Mouse (Mus musculus) small intestine, adult 2 months (tissue): ENCODE results near the gene Cdk5rap2. TPM values are rescaled to one million over a fixed set of nuclear protein-coding genes. Genes with fewer than 3 reads are reported as not detected.

Experiments
- H3K27ac ChIP-seq: fragments of 200-500 bp; 2 replicates; pipeline ENCODE4 v1.5.1; 2012; ENCODE audit warnings: low read depth, low read length, control low read depth, inconsistent platforms; ENCODE audit not compliant: insufficient read depth
- H3K27me3 ChIP-seq: fragments of 200-500 bp; 2 replicates; pipeline ENCODE4 v1.6.1; 2012; ENCODE audit warnings: mild to moderate bottlenecking, moderate library complexity, low read length, inconsistent platforms; ENCODE audit not compliant: control insufficient read depth, insufficient read depth
- H3K36me3 ChIP-seq: fragments of 200-500 bp; 2 replicates; pipeline ENCODE4 v1.6.1; 2012; ENCODE audit warnings: mild to moderate bottlenecking, low read length, control low read depth, inconsistent platforms; ENCODE audit not compliant: control insufficient read depth, insufficient read depth
- H3K4me1 ChIP-seq: fragments of 200-500 bp; 2 replicates; pipeline ENCODE4 v1.6.1; 2012; ENCODE audit warnings: low read length, inconsistent platforms, mixed read lengths; ENCODE audit not compliant: control insufficient read depth, insufficient read depth, insufficient read length
- H3K4me3 ChIP-seq: fragments of 200-500 bp; 2 replicates; pipeline ENCODE4 v1.5.1; 2012; ENCODE audit warnings: low read depth, mild to moderate bottlenecking, control low read depth, inconsistent platforms, low read length, moderate library complexity
- CTCF ChIP-seq: fragments of 200-500 bp; IDR thresholded peaks from 2 replicates; pipeline ENCODE4 v1.5.1; 2012; ENCODE audit warnings: low read depth, mild to moderate bottlenecking, control low read depth, inconsistent platforms, low read length, moderate library complexity, mixed read lengths; ENCODE audit not compliant: insufficient replicate concordance, insufficient read length; ENCODE audit errors: extremely low read depth
- POLR2A ChIP-seq: fragments of 200-500 bp; IDR thresholded peaks from 2 replicates; pipeline ENCODE4 v1.6.1; 2012; ENCODE audit warnings: low read depth, mild to moderate bottlenecking, control low read depth, inconsistent platforms, low read length, moderate library complexity
- WGBS: fragments of 180-500 bp; shearing (Covaris S2); methylation state at CpG from one replicate; pipeline ENCODE4 v1.1.7; 2018; 5-methylcytosine and 5-hydroxymethylcytosine counted together
- polyA plus RNA-seq: library from polyadenylated mRNA; depleted of rRNA; stranded (reverse); fragments of >200 nt; gene quantifications from 2 replicates; pipeline ENCODE4 v1.2.3, GENCODE M21; 2012

The Cdk5rap2 gene
- polyA plus RNA-seq, 1 experiment = 14.4 TPM

- H3K27me3 ChIP-seq = no peaks in the 10 kb centered on the region
- no peaks in the 10 kb centered on the region; the same call in 1 of the 2 replicates for H3K4me1 ChIP-seq
- TF ChIP-seq CTCF (no peak), POLR2A (no peak)
- 30% methylated on average over 9 of the region's 9 CpGs for WGBS
- H3K4me3 ChIP-seq = no peak overlapping the region
- no peaks in the 10 kb centered on the region for H3K36me3 ChIP-seq
- no peak overlapping the region for H3K27ac ChIP-seq
Measured at GRCm38 (mm10) chr4:70409456-70409855, 787 bp downstream of the Cdk5rap2 start.

GRCm38 (mm10) chr4:70402109-70402819, 8.0 kb downstream of the Cdk5rap2 start:
- TF ChIP-seq POLR2A (no peak), CTCF (no peak)
- Histone ChIP-seq H3K27ac (no peak overlapping the region), H3K27me3 (no peaks in the 10 kb centered on the region), H3K36me3 (peaks cover 17% of the 10 kb centered on the region), H3K4me3 (no peak overlapping the region), H3K4me1 (no peaks in the 10 kb centered on the region)
- WGBS = 73% methylated on average over 9 of the region's 9 CpGs

DNA sequence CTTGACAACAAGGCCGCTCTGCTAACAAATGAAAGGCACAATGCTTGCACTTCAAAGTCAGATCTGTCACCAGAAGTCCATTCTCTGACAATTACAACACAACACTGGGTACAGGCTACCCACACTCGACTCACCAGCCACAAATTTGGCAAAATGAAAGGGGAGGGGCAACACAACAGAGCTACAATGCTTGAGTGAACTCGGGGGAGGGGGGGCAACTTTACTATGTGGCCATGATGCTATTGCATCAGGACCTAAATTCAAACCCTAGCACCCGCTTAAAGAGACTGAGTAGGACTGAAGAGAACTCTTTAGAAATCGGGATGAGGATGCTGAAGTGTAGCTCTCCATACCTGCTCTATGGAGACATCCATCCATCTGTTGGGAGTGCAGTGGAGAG, 10.8 kb downstream of the Cdk5rap2 start:
- H3K4me1 ChIP-seq = no peaks in the 10 kb centered on the region
- H3K27me3 ChIP-seq = no peaks in the 10 kb centered on the region
- no peak overlapping the region for H3K4me3 ChIP-seq
- no peak overlapping the region for H3K27ac ChIP-seq
- TF ChIP-seq CTCF (no peak), POLR2A (no peak)
- peaks cover 18% of the 10 kb centered on the region for H3K36me3 ChIP-seq
- WGBS = 87% methylated on average over 5 of the region's 5 CpGs

- WGBS = 94% methylated on average over 2 of the region's 2 CpGs
- H3K36me3 ChIP-seq = peaks cover 18% of the 10 kb centered on the region
- no peak for TF ChIP-seq CTCF
- H3K4me1 ChIP-seq = no peaks in the 10 kb centered on the region
- no peak overlapping the region for H3K27ac ChIP-seq
- no peaks in the 10 kb centered on the region for H3K27me3 ChIP-seq
- no peak overlapping the region for H3K4me3 ChIP-seq
Measured at GRCm38 (mm10) chr4:70399074-70399473, 11.2 kb downstream of the Cdk5rap2 start.

DNA sequence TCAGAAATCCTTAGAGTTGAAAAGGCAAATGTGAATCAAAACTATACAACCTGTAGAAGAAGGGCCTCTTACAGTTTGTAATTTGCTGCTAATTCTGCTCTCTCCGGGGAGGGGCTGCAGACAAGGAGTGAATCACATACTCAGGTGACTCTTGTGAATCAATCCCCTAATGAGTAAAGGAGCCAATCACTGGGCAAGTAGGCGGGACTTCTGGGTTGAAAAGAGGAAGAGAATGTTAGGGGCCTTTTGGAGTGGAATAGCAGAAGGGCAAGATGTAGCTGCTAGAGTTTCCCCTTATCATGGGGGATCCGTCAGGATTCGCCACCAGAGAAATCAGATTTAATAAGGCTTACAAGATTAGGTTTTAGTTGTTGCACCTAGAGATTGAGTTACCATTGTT, 12.2 kb downstream of the Cdk5rap2 start:
- no peak for TF ChIP-seq POLR2A
- 86% methylated on average over 4 of the region's 4 CpGs for WGBS
- H3K27me3 ChIP-seq = no peaks in the 10 kb centered on the region
- no peak overlapping the region for H3K4me3 ChIP-seq
- no peaks in the 10 kb centered on the region for H3K4me1 ChIP-seq
- peaks cover 18% of the 10 kb centered on the region for H3K36me3 ChIP-seq
- no peak overlapping the region for H3K27ac ChIP-seq

DNA sequence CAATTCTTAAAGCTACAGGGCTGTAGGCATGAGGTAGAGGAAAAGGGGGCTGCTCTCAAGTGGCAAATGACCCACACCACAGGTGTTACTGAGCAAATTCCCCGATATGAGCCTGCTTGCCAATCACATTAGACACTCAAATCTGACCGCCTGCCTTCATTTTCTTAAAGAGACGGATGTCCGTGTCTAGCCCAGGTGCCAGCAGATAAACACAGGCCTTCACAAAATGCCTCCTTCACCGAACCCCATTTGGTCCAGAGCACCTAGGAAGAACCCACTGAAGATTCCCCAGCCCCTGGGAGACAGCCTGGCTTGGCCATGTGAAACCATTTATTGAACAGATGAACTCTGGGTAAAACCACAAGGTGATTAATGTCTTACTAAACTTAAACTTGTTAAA, 13.5 kb downstream of the Cdk5rap2 start:
- 91% methylated on average over 5 of the region's 5 CpGs for WGBS
- Histone ChIP-seq H3K4me1 (no peaks in the 10 kb centered on the region), H3K4me3 (no peak overlapping the region), H3K27ac (no peak overlapping the region), H3K36me3 (peaks cover 10% of the 10 kb centered on the region; the same call in 1 of the 2 replicates), H3K27me3 (no peaks in the 10 kb centered on the region)
- TF ChIP-seq CTCF (no peak), POLR2A (no peak)

GRCm38 (mm10) chr4:70394736-70395135, 15.5 kb downstream of the Cdk5rap2 start:
- H3K27ac ChIP-seq = no peak overlapping the region
- 89% methylated on average over 2 of the region's 2 CpGs for WGBS
- no peak for TF ChIP-seq CTCF
- no peak for TF ChIP-seq POLR2A
- no peak overlapping the region for H3K4me3 ChIP-seq
- H3K36me3 ChIP-seq = 0 out of 2 replicates have a peak, but pooled peaks cover 2% of the 10 kb centered on the region
- H3K4me1 ChIP-seq = no peaks in the 10 kb centered on the region
- no peaks in the 10 kb centered on the region for H3K27me3 ChIP-seq

DNA sequence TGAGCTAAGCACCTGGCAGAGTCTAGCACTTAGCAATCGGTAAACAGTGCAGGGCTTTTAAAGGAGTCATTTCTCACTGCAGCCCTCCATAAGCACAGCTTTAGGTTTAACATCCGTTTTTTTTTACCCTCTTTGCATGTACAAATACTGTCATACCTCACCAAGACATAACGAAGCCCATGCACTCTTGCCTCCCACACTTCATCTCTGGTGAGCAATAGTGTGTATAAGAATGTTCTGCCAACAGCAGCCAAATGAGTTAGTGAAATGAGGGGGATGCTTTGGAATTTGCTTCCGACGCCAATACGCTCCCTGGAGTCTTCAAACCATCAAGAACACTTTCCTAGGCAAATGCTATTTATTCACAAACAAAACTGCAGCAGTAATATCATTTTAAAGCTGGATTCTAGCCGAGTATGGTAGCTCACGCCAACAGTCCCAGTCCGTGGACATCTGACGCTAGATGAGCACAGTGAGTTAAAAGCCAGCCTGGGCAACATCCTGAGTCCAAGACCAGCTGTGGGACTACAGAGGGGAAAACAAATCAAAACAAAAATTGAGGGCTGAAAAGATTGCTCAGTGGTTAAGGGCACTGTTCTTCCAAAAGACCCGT, 18.4 kb downstream of the Cdk5rap2 start:
- TF ChIP-seq CTCF (no peak), POLR2A (no peak)

More for the DNA sequence above, 18.4 kb downstream of the Cdk5rap2 start:
- Histone ChIP-seq H3K4me3 (no peak overlapping the region), H3K27me3 (no peaks in the 10 kb centered on the region), H3K36me3 (0 out of 2 replicates have a peak, but pooled peaks cover 1% of the 10 kb centered on the region), H3K4me1 (no peaks in the 10 kb centered on the region), H3K27ac (no peak overlapping the region)
- WGBS = 75% methylated on average over 11 of the region's 11 CpGs
